Mouse (Mus musculus) hindbrain, embryonic 14.5 days (tissue): ENCODE measurements around the gene 6820408C15Rik. TPM values are rescaled to one million over a fixed set of nuclear protein-coding genes. Genes with fewer than 3 reads are reported as not detected.

ENCODE experiments used
- ATAC-seq: fragments of 200-750 bp; cut with Nextera tagmentation; 2 replicates; pipeline ENCODE4 v1.8.0; 2017; ENCODE audit warnings: moderate number of reproducible peaks, mild to moderate bottlenecking, moderate TSS enrichment, moderate library complexity; ENCODE audit not compliant: low FRiP score
- DNase-seq: peaks from one replicate; pipeline ENCODE4 v3.0.0-alpha.2; 2015; ENCODE audit warnings: low spot score
- H3K27ac ChIP-seq: fragments of 300-500 bp; sonication (generic); 2 replicates; pipeline ENCODE4 v1.5.1; 2014; ENCODE audit warnings: mild to moderate bottlenecking, moderate library complexity
- H3K27me3 ChIP-seq: fragments of 300-500 bp; sonication (generic); 2 replicates; pipeline ENCODE4 v1.6.1; 2014; ENCODE audit warnings: mild to moderate bottlenecking, low read length, mixed read lengths; ENCODE audit not compliant: control insufficient read depth, insufficient read depth
- H3K36me3 ChIP-seq: fragments of 300-500 bp; sonication (generic); replicated peaks from 2 replicates; pipeline ENCODE4 v1.6.1; 2014; ENCODE audit not compliant: control insufficient read depth, insufficient read depth
- H3K4me1 ChIP-seq: fragments of 300-500 bp; sonication (generic); replicated peaks from 2 replicates; pipeline ENCODE4 v1.6.1; 2014; ENCODE audit warnings: antibody characterized with exemption, low read length, mixed read lengths; ENCODE audit not compliant: control insufficient read depth, insufficient read depth
- H3K4me2 ChIP-seq: fragments of 300-500 bp; sonication (generic); replicated peaks from 2 replicates; pipeline ENCODE4 v1.6.1; 2014; ENCODE audit warnings: mild to moderate bottlenecking, moderate library complexity
- H3K4me3 ChIP-seq: fragments of 300-500 bp; sonication (generic); replicated peaks from 2 replicates; pipeline ENCODE4 v1.5.1; 2014; ENCODE audit warnings: mild to moderate bottlenecking, low read length
- H3K9ac ChIP-seq: fragments of 300-500 bp; sonication (generic); 2 replicates; pipeline ENCODE4 v1.6.1; 2014
- H3K9me3 ChIP-seq: fragments of 300-500 bp; sonication (generic); 2 replicates; pipeline ENCODE4 v1.6.1; 2016; ENCODE audit warnings: low read length; ENCODE audit not compliant: control insufficient read depth
- WGBS: fragments of 180-500 bp; shearing (Covaris S2); extraction: QIAGEN DNeasy Blood & Tissue Kit; methylation state at CpG from one replicate; pipeline ENCODE4 v1.1.7; 2014; 5-methylcytosine and 5-hydroxymethylcytosine counted together
- polyA plus RNA-seq: library from polyadenylated mRNA; unstranded; fragments of >200 nt; fragmentation: Nextera tagmentation; extraction: Ambion mirVana; gene quantifications from 2 replicates; pipeline ENCODE4 v1.2.1, GENCODE M21; 2014

6820408C15Rik gene
- polyA plus RNA-seq, 1 experiment from 2014 or later: 3.8 TPM

- H3K4me1 ChIP-seq: no peaks in the 10 kb centered on the region
- 90% methylated on average over 3 of the region's 3 CpGs for WGBS
- no peaks in the 10 kb centered on the region for H3K36me3 ChIP-seq
- H3K4me2 ChIP-seq: no peak overlapping the region
- ATAC-seq (no peak), DNase-seq (no peak)
- no peak overlapping the region for H3K4me3 ChIP-seq
- H3K9ac ChIP-seq: no peak overlapping the region
- H3K9me3 ChIP-seq: no peaks in the 10 kb centered on the region
- H3K27me3 ChIP-seq: no peaks in the 10 kb centered on the region
- no peak overlapping the region for H3K27ac ChIP-seq
Observed at GRCm38 (mm10) chr2:152480881-152481280, 65.5 kb downstream of the 6820408C15Rik start.

GRCm38 (mm10) chr2:152481726-152482125 is 66.3 kb downstream of the 6820408C15Rik start:
- H3K9me3 ChIP-seq: no peaks in the 10 kb centered on the region
- no peak for DNase-seq
- no peaks in the 10 kb centered on the region for H3K27me3 ChIP-seq
- no peak for ATAC-seq
- no peaks in the 10 kb centered on the region for H3K4me1 ChIP-seq
- H3K36me3 ChIP-seq: no peaks in the 10 kb centered on the region
- no peak overlapping the region for H3K27ac ChIP-seq
- 89% methylated on average over 7 of the region's 7 CpGs for WGBS
- no peak overlapping the region for H3K9ac ChIP-seq
- H3K4me3 ChIP-seq: no peak overlapping the region
- H3K4me2 ChIP-seq: no peak overlapping the region

- Histone ChIP-seq H3K4me2 (no peak overlapping the region), H3K9me3 (no peaks in the 10 kb centered on the region), H3K36me3 (no peaks in the 10 kb centered on the region), H3K27ac (no peak overlapping the region), H3K4me3 (no peak overlapping the region), H3K27me3 (no peaks in the 10 kb centered on the region), H3K4me1 (no peaks in the 10 kb centered on the region), H3K9ac (no peak overlapping the region)
- DNase-seq (no peak), ATAC-seq (no peak)
- 73% methylated on average over 2 of the region's 2 CpGs for WGBS
Observed at GRCm38 (mm10) chr2:152487024-152487423, 71.6 kb downstream of the 6820408C15Rik start.

GRCm38 (mm10) chr2:152490038-152490437 is 74.7 kb downstream of the 6820408C15Rik start, which contains the start of gene Defb22:
Defb22 (minus strand) TSS chr2:152490138.
- DNase-seq (no peak), ATAC-seq (no peak)
- Histone ChIP-seq H3K4me3 (no peak within 1 kb of the TSS), H3K27ac (no peak within 1 kb of the TSS), H3K4me2 (no peak within 1 kb of the TSS), H3K27me3 (no peaks in the 10 kb centered on the region), H3K36me3 (no peaks in the 10 kb centered on the region), H3K9me3 (no peaks in the 10 kb centered on the region), H3K9ac (no peak within 1 kb of the TSS), H3K4me1 (no peaks in the 10 kb centered on the region)

- ATAC-seq: no peak
- Histone ChIP-seq H3K4me3 (no peak overlapping the region), H3K4me1 (no peaks in the 10 kb centered on the region), H3K36me3 (no peaks in the 10 kb centered on the region), H3K9ac (no peak overlapping the region), H3K4me2 (no peak overlapping the region), H3K27ac (no peak overlapping the region), H3K27me3 (no peaks in the 10 kb centered on the region), H3K9me3 (no peaks in the 10 kb centered on the region)
- no peak for DNase-seq
- 85% methylated on average over 6 of the region's 6 CpGs for WGBS
Observed at GRCm38 (mm10) chr2:152493151-152493550, 77.8 kb downstream of the 6820408C15Rik start.

Other genes starting within 250 kb of the 6820408C15Rik start
- gene Csnk2a1, start 188.7 kb upstream of the 6820408C15Rik start, polyA plus RNA-seq: 104 and 150 TPM in 2 replicates
- gene Tbc1d20, start 121.8 kb upstream of the 6820408C15Rik start, polyA plus RNA-seq: 24.4 and 31.4 TPM in 2 replicates
- 93.7 and 95.3 TPM in 2 replicates for gene Rbck1, start 82.9 kb upstream of the 6820408C15Rik start, polyA plus RNA-seq
- 0.95 and 1.0 TPM in 2 replicates for gene Trib3, start 71.6 kb upstream of the 6820408C15Rik start, polyA plus RNA-seq
- 48.0 and 56.9 TPM in 2 replicates for gene Nrsn2, start 38.9 kb upstream of the 6820408C15Rik start, polyA plus RNA-seq
- gene Sox12, start 17.5 kb upstream of the 6820408C15Rik start, polyA plus RNA-seq: 18.8 and 19.5 TPM in 2 replicates
- 16.5 and 17.2 TPM in 2 replicates for gene Zcchc3, start 560 bp upstream of the 6820408C15Rik start, polyA plus RNA-seq
- gene Defb23, start 49.0 kb downstream of the 6820408C15Rik start, polyA plus RNA-seq: not detected in 2 replicates
- gene Defb20, start 61.5 kb downstream of the 6820408C15Rik start, polyA plus RNA-seq: not detected in 2 replicates
- not detected in 2 replicates for gene Defb22, start 74.6 kb downstream of the 6820408C15Rik start, polyA plus RNA-seq
- gene Defb26, start 96.1 kb downstream of the 6820408C15Rik start, polyA plus RNA-seq: not detected in 2 replicates
- gene Defb28, start 102.7 kb downstream of the 6820408C15Rik start, polyA plus RNA-seq: not detected in 2 replicates
- gene Defb29, start 124.5 kb downstream of the 6820408C15Rik start, polyA plus RNA-seq: not detected in 2 replicates
- not detected in 2 replicates for gene Gm17416, start 153.8 kb downstream of the 6820408C15Rik start, polyA plus RNA-seq
- gene Defb21, start 157.2 kb downstream of the 6820408C15Rik start, polyA plus RNA-seq: not detected in 2 replicates
- gene Defb19, start 164.7 kb downstream of the 6820408C15Rik start, polyA plus RNA-seq: not detected in 2 replicates
- not detected in 2 replicates for gene Defb45, start 183.8 kb downstream of the 6820408C15Rik start, polyA plus RNA-seq
- not detected in 2 replicates for gene Defb36, start 188.7 kb downstream of the 6820408C15Rik start, polyA plus RNA-seq
- not detected in 2 replicates for gene Defb25, start 207.5 kb downstream of the 6820408C15Rik start, polyA plus RNA-seq
- 0.33 and 0.87 TPM in 2 replicates for gene Rem1, start 211.4 kb downstream of the 6820408C15Rik start, polyA plus RNA-seq